Mouse (Mus musculus) megakaryocyte, embryonic 14.5 days (primary cell): ENCODE measurements at regions not wholly inside any gene's neighbourhood (a gene's known extent, or its start where the extent isn't known, plus 50 kb on each side); places are given as distances from the start of the nearest gene placed in this dataset.

Experiments used
- FLI1 ChIP-seq: IDR thresholded peaks from 2 replicates; pipeline ENCODE4 v1.6.1; 2012; ENCODE audit warnings: low read length, inconsistent platforms, mixed read lengths
- GATA1 ChIP-seq: IDR thresholded peaks from 3 replicates; pipeline ENCODE4 v1.6.1; 2012; ENCODE audit warnings: mixed read lengths, low read length, inconsistent platforms, borderline replicate concordance

DNA sequence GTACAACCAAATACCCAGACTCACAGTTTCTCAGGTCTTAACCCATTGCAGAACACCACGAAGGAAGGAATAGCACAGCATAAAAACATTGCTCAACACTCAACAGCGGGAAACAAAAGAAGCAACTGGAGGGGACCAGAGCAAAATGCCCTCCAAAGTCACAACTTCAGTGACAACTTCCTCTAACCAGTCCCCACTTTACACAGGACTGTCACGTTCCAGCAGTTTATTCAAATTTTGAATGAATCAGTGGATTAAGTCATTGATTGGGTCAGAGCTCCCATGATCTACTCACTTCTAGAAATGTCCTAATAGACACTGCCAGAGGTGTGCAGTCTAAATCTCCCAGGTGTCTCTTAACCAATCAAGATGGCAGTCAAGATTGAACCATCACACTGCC is 53.3 kb upstream of the Actbl2 start:
- TF ChIP-seq GATA1 (no peak), FLI1 (no peak)
